Mouse (Mus musculus): ENCODE measurements around the gene Nmrk2. TPM values are rescaled to one million over a fixed set of nuclear protein-coding genes. Genes with fewer than 3 reads are reported as not detected.
A peak's percentile ranks its signal among the peaks of the same experiment; 100 is the strongest.

Gene Nmrk2
- not detected in 2 replicates for polyA plus RNA-seq (2016; fragmentation: Nextera tagmentation; extraction: Ambion mirVana)

- Histone ChIP-seq H3K27ac (replicated peaks) (no peak within 1 kb of the TSS), H3K4me2 (replicated peaks) (no peak within 1 kb of the TSS), H3K4me1 (no peaks in the 10 kb centered on the region), H3K9me3 (no peaks in the 10 kb centered on the region), H3K4me3 (no peak within 1 kb of the TSS), H3K27me3 (peaks cover 29% of the 10 kb centered on the region), H3K9ac (replicated peaks) (no peak within 1 kb of the TSS), H3K36me3 (peaks cover 4% of the 10 kb centered on the region; the same call in 1 of the 2 replicates)
- WGBS: 52% methylated on average over 13 of the region's 13 CpGs
- ATAC-seq (ENCODE audit: low FRiP score, low read depth): no peak
Observed at GRCm38 (mm10) chr10:81201807-81202758, at the start of gene Nmrk2. Gene Nmrk2, minus strand, starts transcription at chr10:81202051.

- Histone ChIP-seq H3K27ac (replicated peaks) (no peak overlapping the region), H3K4me2 (replicated peaks) (no peak overlapping the region), H3K4me3 (no peak overlapping the region), H3K4me1 (peaks cover 19% of the 10 kb centered on the region), H3K9ac (replicated peaks) (no peak overlapping the region), H3K27me3 (peaks cover 63% of the 10 kb centered on the region), H3K9me3 (no peaks in the 10 kb centered on the region), H3K36me3 (0 out of 2 replicates have a peak, but pooled peaks cover 4% of the 10 kb centered on the region)
- 85% methylated on average over 8 of the region's 8 CpGs for WGBS
- ATAC-seq (ENCODE audit: low FRiP score, low read depth): no peak
Observed at GRCm38 (mm10) chr10:81249442-81249841, 47.6 kb upstream of the Nmrk2 start.

DNA sequence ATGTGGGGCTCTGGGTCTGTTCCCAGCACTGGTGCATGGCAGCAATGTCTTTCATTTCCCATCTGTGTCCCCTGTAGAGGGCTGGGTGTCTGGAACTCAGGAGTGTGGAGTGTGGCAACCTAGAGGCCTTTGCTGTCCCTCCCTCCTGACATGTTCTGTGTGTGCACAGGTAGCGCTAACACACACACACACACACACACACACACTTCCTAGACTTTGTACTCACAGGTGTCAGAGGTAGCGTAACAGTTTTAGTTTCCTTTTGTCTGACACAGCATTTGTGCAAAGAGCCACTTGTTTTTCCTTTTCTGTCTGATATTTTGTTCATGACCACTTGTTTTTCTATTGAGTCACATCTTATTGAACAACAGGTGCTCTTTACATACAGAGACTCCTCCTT, 46.0 kb upstream of the Nmrk2 start:
- H3K9me3 ChIP-seq: no peaks in the 10 kb centered on the region
- WGBS: 92% methylated on average over 2 of the region's 2 CpGs
- H3K36me3 ChIP-seq: 0 out of 2 replicates have a peak, but pooled peaks cover 4% of the 10 kb centered on the region
- H3K27me3 ChIP-seq: peaks cover 61% of the 10 kb centered on the region
- peaks cover 13% of the 10 kb centered on the region for H3K4me1 ChIP-seq
- no peak overlapping the region for H3K4me3 ChIP-seq
- no peak overlapping the region for H3K9ac ChIP-seq (replicated peaks)
- H3K4me2 ChIP-seq (replicated peaks): no peak overlapping the region
- no peak for ATAC-seq (ENCODE audit: low FRiP score, low read depth)
- no peak overlapping the region for H3K27ac ChIP-seq (replicated peaks)

GRCm38 (mm10) chr10:81245166-81245565, 43.3 kb upstream of the Nmrk2 start:
- Histone ChIP-seq H3K4me1 (peaks cover 5% of the 10 kb centered on the region), H3K36me3 (0 out of 2 replicates have a peak, but pooled peaks cover 4% of the 10 kb centered on the region), H3K4me2 (replicated peaks) (no peak overlapping the region), H3K27me3 (peaks cover 54% of the 10 kb centered on the region), H3K9ac (replicated peaks) (no peak overlapping the region), H3K9me3 (no peaks in the 10 kb centered on the region), H3K4me3 (no peak overlapping the region), H3K27ac (replicated peaks) (no peak overlapping the region)
- ATAC-seq (ENCODE audit: low FRiP score, low read depth): no peak
- WGBS: 78% methylated on average over 6 of the region's 6 CpGs

- Histone ChIP-seq H3K4me2 (replicated peaks) (no peak overlapping the region), H3K4me1 (peaks cover 11% of the 10 kb centered on the region), H3K36me3 (0 out of 2 replicates have a peak, but pooled peaks cover 4% of the 10 kb centered on the region), H3K9me3 (no peaks in the 10 kb centered on the region), H3K9ac (replicated peaks) (no peak overlapping the region), H3K4me3 (no peak overlapping the region), H3K27ac (replicated peaks) (no peak overlapping the region), H3K27me3 (peaks cover 60% of the 10 kb centered on the region)
- 9% methylated on average over 17 of the region's 17 CpGs for WGBS
- peak; percentile 61 for ATAC-seq (ENCODE audit: low FRiP score, low read depth)
Observed at GRCm38 (mm10) chr10:81244595-81244994, 42.7 kb upstream of the Nmrk2 start.

DNA sequence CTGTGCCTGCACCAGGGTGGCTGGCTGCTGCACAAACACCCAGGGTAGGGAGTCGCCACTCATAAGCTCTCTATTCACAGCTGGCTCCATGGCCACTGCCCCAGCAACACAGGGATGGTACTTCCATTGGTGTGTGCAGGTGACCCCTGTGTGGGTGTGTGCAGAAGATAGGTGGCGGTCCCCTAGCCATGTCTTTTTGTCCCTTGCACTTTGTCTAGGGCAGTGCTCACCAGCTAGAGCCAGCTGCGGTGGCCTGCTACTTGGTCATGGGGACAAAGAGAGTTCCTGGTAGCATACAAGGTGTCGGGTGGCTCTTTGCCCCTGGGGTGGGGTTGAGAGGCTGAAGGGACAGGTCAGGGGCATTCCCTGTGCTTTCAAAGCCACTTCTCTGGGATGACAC, 42.3 kb upstream of the Nmrk2 start:
- Histone ChIP-seq H3K9me3 (no peaks in the 10 kb centered on the region), H3K9ac (replicated peaks) (no peak overlapping the region), H3K27me3 (peaks cover 62% of the 10 kb centered on the region), H3K4me3 (no peak overlapping the region), H3K27ac (replicated peaks) (no peak overlapping the region), H3K4me2 (replicated peaks) (no peak overlapping the region), H3K36me3 (0 out of 2 replicates have a peak, but pooled peaks cover 4% of the 10 kb centered on the region), H3K4me1 (peaks cover 12% of the 10 kb centered on the region)
- 79% methylated on average over 4 of the region's 4 CpGs for WGBS
- ATAC-seq (ENCODE audit: low FRiP score, low read depth): peak; percentile 1; the same call in 1 of the 2 replicates

DNA sequence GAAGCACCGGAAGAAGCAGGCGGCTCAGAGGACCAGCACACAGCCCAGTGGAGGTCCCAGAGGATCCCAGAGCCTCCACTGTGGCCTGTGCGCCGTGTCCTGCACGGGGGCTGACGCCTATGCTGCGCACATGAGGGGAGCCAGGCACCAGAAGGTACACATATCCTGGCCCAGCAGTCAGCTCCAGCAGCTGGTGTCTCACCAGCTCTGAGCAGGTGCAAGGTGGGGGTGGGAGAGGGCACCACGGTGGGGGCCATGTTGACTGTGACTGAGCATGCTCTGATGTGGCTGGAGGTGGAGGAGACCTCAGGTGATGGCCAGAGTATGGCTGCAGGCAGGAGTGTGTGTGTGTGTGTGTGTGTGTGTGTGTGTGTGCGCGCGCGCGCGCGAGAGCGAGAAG, 40.2 kb upstream of the Nmrk2 start:
- WGBS: 92% methylated on average over 16 of the region's 16 CpGs
- no peak overlapping the region for H3K27ac ChIP-seq (replicated peaks)
- no peak for ATAC-seq (ENCODE audit: low FRiP score, low read depth)
- no peak overlapping the region for H3K4me2 ChIP-seq (replicated peaks)
- H3K4me1 ChIP-seq: peaks cover 12% of the 10 kb centered on the region
- no peak overlapping the region for H3K4me3 ChIP-seq
- no peaks in the 10 kb centered on the region for H3K9me3 ChIP-seq
- H3K9ac ChIP-seq (replicated peaks): no peak overlapping the region
- H3K27me3 ChIP-seq: peaks cover 55% of the 10 kb centered on the region
- no peaks in the 10 kb centered on the region for H3K36me3 ChIP-seq

- no peak for ATAC-seq (ENCODE audit: low FRiP score, low read depth)
- H3K9ac ChIP-seq (replicated peaks): no peak overlapping the region
Observed at GRCm38 (mm10) chr10:81240876-81241275, 39.0 kb upstream of the Nmrk2 start.

DNA sequence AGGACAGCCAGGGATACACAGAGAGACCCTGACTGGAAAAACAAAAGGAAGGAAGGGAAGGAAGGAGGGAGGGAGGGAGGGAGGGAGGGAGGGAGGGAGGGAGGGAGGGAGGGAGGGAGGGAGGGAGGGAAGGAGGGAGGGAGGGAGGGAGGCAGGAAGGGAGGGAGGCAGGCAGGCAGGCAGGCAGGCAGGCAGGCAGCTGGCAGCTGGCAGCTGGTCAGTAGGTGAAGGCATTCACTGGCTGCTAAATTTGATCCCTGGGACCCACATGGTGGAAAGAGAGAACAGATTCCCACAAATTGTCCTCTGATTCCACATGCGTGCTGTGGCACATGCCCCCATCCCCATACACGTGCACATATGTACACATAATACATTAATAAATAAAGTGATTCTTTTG, 36.8 kb upstream of the Nmrk2 start:
- H3K27me3 ChIP-seq: peaks cover 50% of the 10 kb centered on the region
- H3K4me3 ChIP-seq: no peak overlapping the region
- ATAC-seq (ENCODE audit: low FRiP score, low read depth): no peak
- peaks cover 11% of the 10 kb centered on the region for H3K4me1 ChIP-seq
- H3K9me3 ChIP-seq: no peaks in the 10 kb centered on the region
- H3K36me3 ChIP-seq: no peaks in the 10 kb centered on the region
- H3K9ac ChIP-seq (replicated peaks): no peak overlapping the region
- H3K27ac ChIP-seq (replicated peaks): no peak overlapping the region
- 83% methylated on average over 2 of the region's 2 CpGs for WGBS
- no peak overlapping the region for H3K4me2 ChIP-seq (replicated peaks)

More at GRCm38 (mm10) chr10:81240876-81241275, 39.0 kb upstream of the Nmrk2 start:
- Histone ChIP-seq H3K4me1 (peaks cover 12% of the 10 kb centered on the region), H3K4me2 (replicated peaks) (no peak overlapping the region), H3K27me3 (peaks cover 56% of the 10 kb centered on the region), H3K36me3 (no peaks in the 10 kb centered on the region), H3K9me3 (no peaks in the 10 kb centered on the region), H3K4me3 (no peak overlapping the region), H3K27ac (replicated peaks) (no peak overlapping the region)
- 25% methylated on average over 13 of the region's 13 CpGs for WGBS

- peaks cover 42% of the 10 kb centered on the region for H3K27me3 ChIP-seq
Observed at GRCm38 (mm10) chr10:81236471-81237268, 34.8 kb upstream of the Nmrk2 start.

GRCm38 (mm10) chr10:81234206-81234605, 32.4 kb upstream of the Nmrk2 start:
- Histone ChIP-seq H3K9ac (replicated peaks) (no peak overlapping the region), H3K36me3 (no peaks in the 10 kb centered on the region), H3K27me3 (peaks cover 28% of the 10 kb centered on the region)

More at GRCm38 (mm10) chr10:81236471-81237268, 34.8 kb upstream of the Nmrk2 start:
- WGBS: 84% methylated on average over 12 of the region's 12 CpGs
- no peak overlapping the region for H3K4me2 ChIP-seq (replicated peaks)
- no peaks in the 10 kb centered on the region for H3K9me3 ChIP-seq
- peaks cover 22% of the 10 kb centered on the region for H3K4me1 ChIP-seq
- H3K9ac ChIP-seq (replicated peaks): no peak overlapping the region
- H3K27ac ChIP-seq (replicated peaks): 0 out of 2 replicates have a peak overlapping the region, but pooled peaks have one; percentile 15
- no peaks in the 10 kb centered on the region for H3K36me3 ChIP-seq
- no peak overlapping the region for H3K4me3 ChIP-seq
- no peak for ATAC-seq (ENCODE audit: low FRiP score, low read depth)

More at GRCm38 (mm10) chr10:81234206-81234605, 32.4 kb upstream of the Nmrk2 start:
- WGBS: 84% methylated on average over 6 of the region's 6 CpGs
- Histone ChIP-seq H3K27ac (replicated peaks) (no peak overlapping the region), H3K4me2 (replicated peaks) (no peak overlapping the region), H3K4me1 (peaks cover 28% of the 10 kb centered on the region), H3K9me3 (no peaks in the 10 kb centered on the region), H3K4me3 (no peak overlapping the region)
- no peak for ATAC-seq (ENCODE audit: low FRiP score, low read depth)
